Comparison of ENCODE assay signal across 11 mouse cellular contexts in the genomic region with DNA sequence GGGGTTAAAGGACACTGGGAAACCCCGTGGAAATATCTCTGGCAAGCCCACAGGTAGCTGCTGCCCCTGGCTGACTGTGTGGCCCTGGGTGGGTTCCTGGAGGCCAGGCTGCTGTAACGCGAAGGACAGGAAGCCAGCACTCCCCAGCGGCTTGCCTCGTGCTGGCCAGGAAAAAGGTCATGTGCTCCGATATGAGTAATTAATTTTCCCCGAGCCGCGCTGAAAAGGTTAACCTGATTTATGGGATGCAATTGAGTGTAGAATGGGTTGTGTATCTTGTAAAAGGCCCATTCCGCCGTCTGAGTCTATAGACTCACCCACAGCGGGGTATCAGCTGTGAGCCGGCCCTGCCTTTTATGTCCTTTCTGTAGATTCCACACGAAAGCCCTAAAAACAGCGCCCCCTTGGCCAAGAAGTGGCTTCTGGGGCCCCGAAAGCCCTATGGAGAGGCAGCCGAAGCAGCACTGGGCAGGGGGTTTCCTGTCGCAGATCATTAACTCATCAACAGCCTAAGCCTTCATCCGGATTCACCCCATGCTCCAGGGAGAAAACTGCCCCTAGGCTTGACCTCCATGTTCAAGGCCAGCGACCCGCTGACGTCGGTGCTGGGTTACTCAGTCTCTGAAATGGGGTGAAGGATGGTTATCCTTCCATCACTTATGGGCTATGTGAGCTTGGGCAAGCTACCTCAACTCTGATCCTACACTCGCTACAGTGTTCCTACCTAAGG.
DNase-seq lines count a peak whose midpoint lies in the region; ATAC-seq and TF ChIP-seq lines count a peak whose summit lies in the region.
"Had no signal": no experiment of that assay in that cellular context is flagged by ENCODE, and none has a peak within 500 bp of the region (broad histone marks: within the 10 kb centered on the region; RNA-seq: fewer than 3 reads in every experiment).

No protein-coding gene starts in this region.

- no peak for ATAC-seq in forebrain, embryonic 13.5 days
- ATAC-seq: CD4-positive, CD25-positive, alpha-beta regulatory T cell, adult 4 months had no signal

- TF ChIP-seq CTCF in testis, adult 2 months (IDR thresholded peaks at IDR 0.05; ENCODE audit: control insufficient read depth, insufficient read depth, insufficient replicate concordance, low read depth, low read length), result no peak

- H3K36me3 ChIP-seq in testis, adult 2 months (ENCODE audit: control insufficient read depth, insufficient read depth, low read length), result no peaks in the 10 kb centered on the region
- H3K36me3 ChIP-seq in forebrain, embryonic 13.5 days (ENCODE audit: poor library complexity, severe bottlenecking), result no peaks in the 10 kb centered on the region
- no peaks in the 10 kb centered on the region for H3K36me3 ChIP-seq in heart, embryonic 10.5 days
- H3K36me3 ChIP-seq: hindbrain, embryonic 13.5 days; stomach, embryonic 15.5 days had no signal

- 13% methylated on average over 24 of the region's 24 CpGs for WGBS in forebrain, embryonic 13.5 days
- WGBS in heart, embryonic 10.5 days, result 19% methylated on average over 24 of the region's 24 CpGs

- H3K9me3 ChIP-seq in forebrain, embryonic 13.5 days (replicated peaks), result no peaks in the 10 kb centered on the region
- no peaks in the 10 kb centered on the region for H3K9me3 ChIP-seq in heart, embryonic 10.5 days
- H3K9me3 ChIP-seq: hindbrain, embryonic 13.5 days; stomach, embryonic 15.5 days had no signal

- peak overlapping the region; percentile 19; the same call in 1 of the 2 replicates for H3K4me3 ChIP-seq in testis, adult 2 months (ENCODE audit: control insufficient read depth, low read depth, low read length)
- H3K4me3 ChIP-seq in forebrain, embryonic 13.5 days, result no peak overlapping the region
- H3K4me3 ChIP-seq in heart, embryonic 10.5 days, result no peak overlapping the region
- H3K4me3 ChIP-seq: hindbrain, embryonic 13.5 days; stomach, embryonic 15.5 days had no signal

- H3K27ac ChIP-seq in testis, adult 2 months (ENCODE audit: control insufficient read depth, insufficient read depth, low read depth, low read length), result no peak overlapping the region
- no peak overlapping the region for H3K27ac ChIP-seq in forebrain, embryonic 13.5 days
- no peak overlapping the region for H3K27ac ChIP-seq in heart, embryonic 10.5 days
- H3K27ac ChIP-seq: hindbrain, embryonic 13.5 days; stomach, embryonic 15.5 days had no signal

- H3K4me1 ChIP-seq in testis, adult 2 months (ENCODE audit: control insufficient read depth, insufficient read depth, low read length), result peaks cover 5% of the 10 kb centered on the region; the same call in 1 of the 2 replicates
- peaks cover 9% of the 10 kb centered on the region for H3K4me1 ChIP-seq in forebrain, embryonic 13.5 days
- peaks cover 17% of the 10 kb centered on the region for H3K4me1 ChIP-seq in heart, embryonic 10.5 days
- H3K4me1 ChIP-seq: stomach, embryonic 15.5 days had no signal

- no peak for DNase-seq in testis, postnatal 14 days (ENCODE audit: low spot score)
- peak; percentile 57 for DNase-seq in embryo, embryonic 10.5 days (ENCODE audit: low spot score)
- DNase-seq in kidney, postnatal 10 days, result peak; percentile 39
- DNase-seq in left cerebral cortex, postnatal 36 days (ENCODE audit: low spot score in 2 of 2), result no peak
- no peak for DNase-seq in right cerebral cortex, postnatal 36 days (ENCODE audit: low spot score in 2 of 2)
- DNase-seq in heart, embryonic 10.5 days (ENCODE audit: low spot score), result no peak

- TF ChIP-seq POLR2A in testis, adult 2 months (IDR thresholded peaks at IDR 0.05; ENCODE audit: control insufficient read depth, low read depth, low read length), result no peak

- intact Hi-C loops in left cerebral cortex, postnatal 36 days (cut with DNase I), result no loop called here

- no peak overlapping the region for H3K4me2 ChIP-seq in forebrain, embryonic 13.5 days
- H3K4me2 ChIP-seq: hindbrain, embryonic 13.5 days; stomach, embryonic 15.5 days had no signal

- no peaks in the 10 kb centered on the region for H3K27me3 ChIP-seq in testis, adult 2 months (ENCODE audit: control insufficient read depth, insufficient read depth, low read length)
- peaks cover 36% of the 10 kb centered on the region for H3K27me3 ChIP-seq in forebrain, embryonic 13.5 days
- H3K27me3 ChIP-seq in heart, embryonic 10.5 days (ENCODE audit: insufficient read depth, poor library complexity, severe bottlenecking), result peaks cover 65% of the 10 kb centered on the region

- no peak overlapping the region for H3K9ac ChIP-seq in forebrain, embryonic 13.5 days
- H3K9ac ChIP-seq: hindbrain, embryonic 13.5 days; stomach, embryonic 15.5 days had no signal

Comparison
In these comparisons a context has a peak if more than half of its experiments do, and no peak if none do; other contexts are left out.
1. DNase-seq: peak in embryo, embryonic 10.5 days (single experiment) and kidney, postnatal 10 days (single experiment); none in testis, postnatal 14 days (single experiment), left cerebral cortex, postnatal 36 days (0 of 2), right cerebral cortex, postnatal 36 days (0 of 2) and heart, embryonic 10.5 days (single experiment).